Mouse (Mus musculus) forebrain, postnatal 0 days (tissue): ENCODE data around the gene 1700003E16Rik. TPM values are rescaled to one million over a fixed set of nuclear protein-coding genes. Genes with fewer than 3 reads are reported as not detected.
A peak's percentile ranks its signal among the peaks of the same experiment; 100 is the strongest.

Experiments
- ATAC-seq: fragments of 200-750 bp; cut with Nextera tagmentation; 2 replicates; pipeline ENCODE4 v1.8.0; 2017; ENCODE audit warnings: mild to moderate bottlenecking, moderate library complexity
- DNase-seq: peaks from one replicate; pipeline ENCODE4 v3.0.0-alpha.2; 2015
- H3K27ac ChIP-seq: fragments of 300-500 bp; sonication (generic); 2 replicates; pipeline ENCODE4 v1.5.1; 2014; ENCODE audit warnings: low read depth, mild to moderate bottlenecking, antibody characterized with exemption, low read length, moderate library complexity, mixed read lengths
- H3K27me3 ChIP-seq: fragments of 300-500 bp; sonication (generic); 2 replicates; pipeline ENCODE4 v1.6.1; 2014; ENCODE audit warnings: mild to moderate bottlenecking, low read length, mixed read lengths; ENCODE audit not compliant: insufficient read depth
- H3K36me3 ChIP-seq: fragments of 300-500 bp; sonication (generic); 2 replicates; pipeline ENCODE4 v1.6.1; 2014; ENCODE audit warnings: mild to moderate bottlenecking, moderate library complexity; ENCODE audit not compliant: insufficient read depth
- H3K4me1 ChIP-seq: fragments of 300-500 bp; sonication (generic); 2 replicates; pipeline ENCODE4 v1.6.1; 2014; ENCODE audit warnings: antibody characterized with exemption; ENCODE audit not compliant: insufficient read depth
- H3K4me2 ChIP-seq: fragments of 300-500 bp; sonication (generic); 2 replicates; pipeline ENCODE4 v1.6.1; 2014; ENCODE audit warnings: low read depth, mild to moderate bottlenecking, moderate library complexity
- H3K4me3 ChIP-seq: fragments of 300-500 bp; sonication (generic); 2 replicates; pipeline ENCODE4 v1.5.1; 2014; ENCODE audit warnings: low read depth, low read length, mixed read lengths
- H3K9ac ChIP-seq: fragments of 300-500 bp; sonication (generic); 2 replicates; pipeline ENCODE4 v1.6.1; 2014; ENCODE audit warnings: mild to moderate bottlenecking
- H3K9me3 ChIP-seq: fragments of 300-500 bp; sonication (generic); 2 replicates; pipeline ENCODE4 v1.6.1; 2016; ENCODE audit warnings: low read length
- CTCF ChIP-seq: sonication (generic); IDR thresholded peaks from 2 replicates; pipeline ENCODE4 v1.5.1; 2016; ENCODE audit warnings: antibody characterized with exemption, control low read depth, low read depth
- WGBS: fragments of 180-500 bp; shearing (Covaris S2); extraction: QIAGEN DNeasy Blood & Tissue Kit; methylation state at CpG from one replicate; pipeline ENCODE4 v1.1.7; 2014; 5-methylcytosine and 5-hydroxymethylcytosine counted together
- polyA plus RNA-seq: library from polyadenylated mRNA; unstranded; fragments of >200 nt; fragmentation: Nextera tagmentation; extraction: Ambion mirVana; gene quantifications from 2 replicates; pipeline ENCODE4 v1.2.1, GENCODE M21; 2015
- total RNA-seq: library from RNA; depleted of rRNA; stranded (reverse); fragments of >200 nt; gene quantifications from 2 replicates; pipeline ENCODE4 v1.2.3, GENCODE M21; 2014

1700003E16Rik gene
- total and polyA plus RNA-seq, 2 experiments from 2014 or later: 17.0 to 18.3 TPM

DNA sequence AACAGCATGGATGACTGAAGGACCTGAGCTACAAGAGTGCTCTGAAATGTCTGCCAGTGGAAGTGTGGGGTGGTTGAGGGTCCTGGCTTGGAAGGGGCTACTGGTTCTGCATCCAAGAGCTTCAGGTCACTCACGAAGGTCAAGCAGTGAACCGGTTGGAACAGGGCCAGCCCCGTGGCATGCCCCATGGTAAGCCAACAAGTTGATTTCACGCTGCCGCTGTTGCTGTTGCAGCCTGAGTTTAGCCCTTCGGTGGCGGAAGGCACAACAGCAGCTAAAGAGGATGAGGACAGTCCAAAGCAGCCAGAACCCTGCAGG, 36.5 kb upstream of the 1700003E16Rik start:
- Histone ChIP-seq H3K36me3 (peaks cover 25% of the 10 kb centered on the region), H3K9ac (no peak overlapping the region), H3K9me3 (no peaks in the 10 kb centered on the region), H3K4me2 (peak overlapping the region; percentile 93; the same call in 1 of the 2 replicates), H3K27me3 (no peaks in the 10 kb centered on the region), H3K4me3 (no peak overlapping the region), H3K4me1 (peaks cover 22% of the 10 kb centered on the region), H3K27ac (no peak overlapping the region)
- ATAC-seq (no peak), DNase-seq (no peak)
- WGBS: 80% methylated on average over 7 of the region's 7 CpGs
- TF ChIP-seq CTCF: no peak

- TF ChIP-seq CTCF: no peak
- DNase-seq (peak; percentile 98), ATAC-seq (peak; percentile 96)
- Histone ChIP-seq H3K9me3 (no peaks in the 10 kb centered on the region), H3K9ac (peak within 1 kb of the TSS; percentile 70), H3K4me1 (peaks cover 22% of the 10 kb centered on the region), H3K27me3 (no peaks in the 10 kb centered on the region), H3K27ac (peak within 1 kb of the TSS; percentile 88), H3K4me3 (peak within 1 kb of the TSS; percentile 70), H3K4me2 (peak within 1 kb of the TSS; percentile 93), H3K36me3 (peaks cover 25% of the 10 kb centered on the region)
- WGBS: under 1% methylated on average over 38 of the region's 38 CpGs
Observed at GRCm38 (mm10) chr6:83120930-83121862, 35.0 kb upstream of the 1700003E16Rik start, which contains the start of gene Wbp1. TSS of gene Wbp1 (minus strand) at chr6:83121559.

DNA sequence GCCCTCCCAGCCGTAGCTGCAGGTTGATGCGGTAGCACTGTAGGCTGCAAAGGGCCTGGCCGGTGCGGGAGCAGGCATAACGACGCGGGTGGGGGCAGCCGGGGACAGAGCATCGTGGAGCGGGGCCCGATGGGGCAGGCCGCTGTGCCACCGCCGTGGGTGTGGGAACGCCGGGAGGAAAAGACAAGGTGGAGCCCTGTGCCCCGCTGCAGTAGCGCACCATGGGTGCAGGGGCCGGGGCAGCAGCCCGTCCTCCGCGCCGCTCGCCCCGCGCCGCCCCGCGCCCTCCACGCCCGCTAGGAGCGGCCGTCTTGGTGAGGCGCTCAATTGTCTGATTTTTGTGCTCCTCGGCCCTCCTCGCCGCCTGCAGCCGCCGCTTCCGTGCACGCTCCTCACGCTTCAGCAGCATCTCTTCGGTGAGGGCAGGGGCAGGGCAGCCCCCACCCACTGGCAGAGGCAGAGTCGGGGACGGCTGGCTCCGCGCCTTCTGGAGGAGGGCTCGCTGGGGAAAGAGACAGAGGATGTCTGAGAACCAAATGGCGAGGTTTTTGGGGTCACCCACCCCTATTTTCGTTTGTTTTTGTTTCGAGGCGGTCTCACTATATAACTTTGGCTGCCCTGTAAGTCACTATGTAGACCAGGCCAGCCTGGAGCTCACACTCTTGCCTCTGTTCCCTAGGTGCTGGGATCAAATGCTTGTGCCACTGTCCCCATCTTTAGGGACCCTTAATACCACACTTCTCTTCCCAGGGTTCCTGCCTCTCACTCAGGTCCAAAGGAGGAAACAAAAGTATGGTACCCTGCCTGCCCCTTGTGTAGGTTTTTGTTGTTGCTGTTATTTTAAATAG, 34.1 kb upstream of the 1700003E16Rik start:
- Histone ChIP-seq H3K4me3 (peak overlapping the region; percentile 70), H3K9ac (peak overlapping the region; percentile 70), H3K4me1 (peaks cover 22% of the 10 kb centered on the region), H3K9me3 (no peaks in the 10 kb centered on the region), H3K27me3 (no peaks in the 10 kb centered on the region), H3K4me2 (peak overlapping the region; percentile 93), H3K36me3 (peaks cover 24% of the 10 kb centered on the region), H3K27ac (peak overlapping the region; percentile 88)
- peak; percentile 38 for ATAC-seq
- no peak for DNase-seq
- 6% methylated on average over 40 of the region's 52 CpGs for WGBS
- TF ChIP-seq CTCF: no peak

DNA sequence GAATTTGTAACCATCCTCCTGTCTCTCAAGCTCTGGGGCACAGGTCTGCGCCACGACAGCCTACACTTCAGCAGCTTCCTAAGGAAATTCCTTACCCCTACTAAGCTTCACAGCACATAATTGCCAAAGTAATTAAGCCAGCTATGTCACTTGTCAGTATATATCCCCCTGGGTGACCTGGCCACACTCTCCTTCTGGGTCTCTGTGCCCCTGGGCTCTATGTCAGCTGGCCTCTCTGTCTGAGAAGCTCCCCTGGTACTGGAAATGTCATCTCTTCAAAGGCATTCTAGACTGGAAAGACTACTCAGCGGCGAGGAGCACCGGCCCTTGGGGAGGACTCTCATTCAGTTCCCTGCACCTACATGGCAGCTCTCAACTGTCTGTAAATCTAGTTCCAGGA, 33.2 kb upstream of the 1700003E16Rik start:
- ATAC-seq (no peak), DNase-seq (no peak)
- WGBS: 84% methylated on average over 5 of the region's 5 CpGs
- Histone ChIP-seq H3K4me1 (peaks cover 22% of the 10 kb centered on the region), H3K27ac (no peak overlapping the region), H3K9me3 (no peaks in the 10 kb centered on the region), H3K9ac (no peak overlapping the region), H3K36me3 (peaks cover 15% of the 10 kb centered on the region), H3K4me3 (no peak overlapping the region), H3K27me3 (no peaks in the 10 kb centered on the region), H3K4me2 (no peak overlapping the region)
- no peak for TF ChIP-seq CTCF

GRCm38 (mm10) chr6:83124851-83125312, 31.3 kb upstream of the 1700003E16Rik start:
- Histone ChIP-seq H3K9me3 (no peaks in the 10 kb centered on the region), H3K4me3 (peak overlapping the region; percentile 63), H3K4me2 (peak overlapping the region; percentile 93), H3K36me3 (no peaks in the 10 kb centered on the region), H3K27ac (no peak overlapping the region), H3K27me3 (no peaks in the 10 kb centered on the region), H3K9ac (peak overlapping the region; percentile 48), H3K4me1 (peaks cover 22% of the 10 kb centered on the region)
- peak; percentile 96 for DNase-seq
- no peak for TF ChIP-seq CTCF
- peak; percentile 30; the same call in 1 of the 2 replicates for ATAC-seq
- WGBS: under 1% methylated on average over 30 of the region's 30 CpGs

DNA sequence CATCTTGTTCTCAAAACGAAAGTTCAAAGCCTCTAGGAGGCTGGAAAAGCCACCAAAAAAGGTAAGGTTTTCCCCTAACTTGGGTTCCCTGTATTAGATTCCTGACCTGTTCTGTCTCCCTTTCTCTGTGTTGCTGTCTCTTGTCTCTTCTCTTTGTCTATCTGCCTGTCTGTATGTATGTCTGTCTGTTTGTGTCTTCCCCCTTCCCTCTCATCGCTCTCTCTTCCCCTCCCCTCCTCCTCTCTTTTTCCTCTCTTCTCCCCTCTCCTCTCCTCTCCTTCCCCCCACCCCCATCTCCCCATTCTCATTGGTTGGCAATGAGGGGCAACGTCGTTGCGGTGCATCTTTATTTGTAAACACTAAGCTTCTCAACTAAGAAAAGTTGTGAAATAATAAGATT, 30.9 kb upstream of the 1700003E16Rik start, which contains the start of gene Ino80b:
Gene Ino80b, minus strand, starts transcription at position 101 of the 400 bp plus-strand sequence.
- Histone ChIP-seq H3K9me3 (no peaks in the 10 kb centered on the region), H3K27ac (no peak within 1 kb of the TSS)
- 23% methylated on average over 5 of the region's 5 CpGs for WGBS

More for the DNA sequence above, 30.9 kb upstream of the 1700003E16Rik start, which contains the start of gene Ino80b:
- peak within 1 kb of the TSS; percentile 48 for H3K9ac ChIP-seq
- H3K27me3 ChIP-seq: no peaks in the 10 kb centered on the region
- peaks cover 18% of the 10 kb centered on the region for H3K4me1 ChIP-seq
- H3K4me3 ChIP-seq: peak within 1 kb of the TSS; percentile 63
- TF ChIP-seq CTCF: no peak
- H3K4me2 ChIP-seq: peak within 1 kb of the TSS; percentile 93
- ATAC-seq (no peak), DNase-seq (no peak)
- no peaks in the 10 kb centered on the region for H3K36me3 ChIP-seq
